Mouse (Mus musculus) olfactory bulb, adult 2 months (tissue): ENCODE results near the gene Snx14. TPM values are rescaled to one million over a fixed set of nuclear protein-coding genes. Genes with fewer than 3 reads are reported as not detected.

ENCODE experiments used
- H3K27ac ChIP-seq: fragments of 200-500 bp; 2 replicates; pipeline ENCODE4 v1.5.1; 2012; ENCODE audit warnings: low read depth, low read length; ENCODE audit not compliant: insufficient read depth
- H3K4me1 ChIP-seq: fragments of 200-500 bp; 2 replicates; pipeline ENCODE4 v1.6.1; 2012; ENCODE audit warnings: low read length; ENCODE audit not compliant: control insufficient read depth, insufficient read depth
- H3K4me3 ChIP-seq: fragments of 200-500 bp; 2 replicates; pipeline ENCODE4 v1.5.1; 2012; ENCODE audit warnings: mild to moderate bottlenecking, low read depth, low read length, moderate library complexity; ENCODE audit not compliant: insufficient read depth
- CTCF ChIP-seq: fragments of 200-500 bp; IDR thresholded peaks from 2 replicates; pipeline ENCODE4 v1.5.1; 2012; ENCODE audit warnings: low read depth, mild to moderate bottlenecking, low read length, moderate library complexity; ENCODE audit not compliant: insufficient read depth
- POLR2A ChIP-seq: fragments of 200-500 bp; IDR thresholded peaks from 2 replicates; pipeline ENCODE4 v1.6.1; 2012; ENCODE audit warnings: mild to moderate bottlenecking, low read depth, low read length, moderate library complexity; ENCODE audit not compliant: insufficient read depth
- WGBS: fragments of 180-500 bp; shearing (Covaris S2); methylation state at CpG from one replicate; pipeline ENCODE4 v1.1.7; 2018; 5-methylcytosine and 5-hydroxymethylcytosine counted together
- polyA plus RNA-seq: library from polyadenylated mRNA; stranded (reverse); fragments of >200 nt; gene quantifications from 2 replicates; pipeline ENCODE4 v1.2.4, GENCODE M21; 2012; ENCODE audit warnings: low replicate concordance; ENCODE audit not compliant: missing spikeins, insufficient read depth, insufficient read length

The Snx14 gene
- polyA plus RNA-seq, 1 experiment = not detected

DNA sequence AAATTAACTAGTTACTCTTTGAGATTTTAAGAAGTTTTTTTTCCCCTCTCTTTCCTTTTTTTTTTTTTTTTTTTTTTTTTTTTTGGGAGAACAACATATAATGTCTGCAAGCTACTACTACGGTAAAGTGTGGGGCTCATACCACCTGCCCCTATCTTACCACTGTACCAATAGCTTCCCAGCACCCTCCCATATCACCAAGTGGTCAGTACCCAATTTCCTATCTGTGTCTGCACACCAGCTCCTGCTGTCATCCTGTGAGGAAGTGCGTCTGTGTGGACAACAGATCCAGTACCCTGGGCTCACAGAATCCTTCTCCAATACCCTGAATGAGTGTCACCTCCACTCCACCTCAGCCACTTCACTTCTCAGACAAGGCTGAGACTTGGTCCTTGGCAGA is 79.6 kb downstream of the Snx14 start:
- WGBS = 84% methylated on average over 2 of the region's 2 CpGs
- Histone ChIP-seq H3K4me3 (no peak overlapping the region), H3K4me1 (peaks cover 7% of the 10 kb centered on the region), H3K27ac (no peak overlapping the region)
- no peak for TF ChIP-seq POLR2A
- TF ChIP-seq CTCF = no peak

DNA sequence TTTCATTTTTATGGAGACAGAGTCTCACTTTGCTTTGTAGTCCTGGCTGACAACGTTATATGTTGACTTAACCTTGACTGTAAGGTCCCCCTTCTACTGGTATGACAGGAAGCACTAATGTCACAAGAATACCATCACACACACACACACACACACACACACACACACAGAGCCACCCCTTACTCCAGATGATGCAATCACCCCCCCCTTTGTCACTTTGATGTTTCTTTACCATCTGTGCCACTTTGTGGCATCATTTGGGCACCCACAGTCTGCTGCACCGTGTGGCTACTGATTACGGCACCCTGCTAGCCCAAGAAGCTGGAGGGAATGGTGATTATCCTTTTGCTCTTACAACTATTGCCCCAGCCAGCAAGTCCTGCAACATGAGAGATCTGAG is 81.6 kb downstream of the Snx14 start:
- WGBS = 66% methylated on average over 3 of the region's 3 CpGs
- Histone ChIP-seq H3K27ac (no peak overlapping the region), H3K4me3 (no peak overlapping the region), H3K4me1 (peaks cover 5% of the 10 kb centered on the region; the same call in 1 of the 2 replicates)
- TF ChIP-seq CTCF (no peak), POLR2A (no peak)

GRCm38 (mm10) chr9:88353459-88353858 is 85.3 kb downstream of the Snx14 start:
- H3K4me1 ChIP-seq = no peaks in the 10 kb centered on the region
- 89% methylated on average over 7 of the region's 7 CpGs for WGBS
- no peak for TF ChIP-seq CTCF
- TF ChIP-seq POLR2A = no peak
- H3K4me3 ChIP-seq = no peak overlapping the region
- no peak overlapping the region for H3K27ac ChIP-seq

- 52% methylated on average over 6 of the region's 6 CpGs for WGBS
- Histone ChIP-seq H3K4me1 (no peaks in the 10 kb centered on the region), H3K27ac (no peak overlapping the region), H3K4me3 (no peak overlapping the region)
- no peak for TF ChIP-seq POLR2A
- no peak for TF ChIP-seq CTCF
These were observed 86.0 kb downstream of the Snx14 start for GRCm38 (mm10) chr9:88352741-88353140.

- 55% methylated on average over 3 of the region's 3 CpGs for WGBS
- Histone ChIP-seq H3K27ac (no peak overlapping the region), H3K4me1 (peaks cover 5% of the 10 kb centered on the region), H3K4me3 (no peak overlapping the region)
- TF ChIP-seq CTCF (no peak), POLR2A (no peak)
These were observed 87.6 kb downstream of the Snx14 start for GRCm38 (mm10) chr9:88351163-88351562.

- TF ChIP-seq CTCF (no peak), POLR2A (no peak)
- peaks cover 5% of the 10 kb centered on the region for H3K4me1 ChIP-seq
- H3K4me3 ChIP-seq = no peak overlapping the region
- WGBS = 88% methylated on average over 1 of the region's 1 CpGs
- no peak overlapping the region for H3K27ac ChIP-seq
These were observed 88.4 kb downstream of the Snx14 start for GRCm38 (mm10) chr9:88350317-88350716.

- Histone ChIP-seq H3K4me1 (peaks cover 5% of the 10 kb centered on the region), H3K4me3 (no peak overlapping the region), H3K27ac (no peak overlapping the region)
- no peak for TF ChIP-seq POLR2A
- no peak for TF ChIP-seq CTCF
- WGBS = 92% methylated on average over 6 of the region's 6 CpGs
These were observed 90.1 kb downstream of the Snx14 start for GRCm38 (mm10) chr9:88348623-88349022.

GRCm38 (mm10) chr9:88346857-88347256 is 91.9 kb downstream of the Snx14 start:
- peak overlapping the region; percentile 14; the same call in 1 of the 2 replicates for H3K27ac ChIP-seq
- WGBS = 35% methylated on average over 5 of the region's 5 CpGs
- no peak overlapping the region for H3K4me3 ChIP-seq
- TF ChIP-seq CTCF (no peak), POLR2A (no peak)
- peaks cover 8% of the 10 kb centered on the region for H3K4me1 ChIP-seq

- Histone ChIP-seq H3K27ac (no peak overlapping the region), H3K4me3 (no peak overlapping the region), H3K4me1 (peaks cover 8% of the 10 kb centered on the region)
- no peak for TF ChIP-seq CTCF
- no peak for TF ChIP-seq POLR2A
- 99% methylated on average over 2 of the region's 2 CpGs for WGBS
These were observed 94.3 kb downstream of the Snx14 start for GRCm38 (mm10) chr9:88344424-88344823.

GRCm38 (mm10) chr9:88342701-88343100 is 96.1 kb downstream of the Snx14 start:
- TF ChIP-seq CTCF (no peak), POLR2A (no peak)
- 31% methylated on average over 3 of the region's 3 CpGs for WGBS
- no peak overlapping the region for H3K4me3 ChIP-seq
- H3K27ac ChIP-seq = peak overlapping the region; percentile 86
- H3K4me1 ChIP-seq = peaks cover 8% of the 10 kb centered on the region
